Mouse (Mus musculus): ENCODE measurements around the gene Fam126a.

Gene Fam126a

GRCm38 (mm10) chr5:23992876-23993552 lies 37.5 kb downstream of the Fam126a start:
- DNase-seq (ENCODE audit: low read depth, low spot score): peak; percentile 15

GRCm38 (mm10) chr5:23990001-23990400 lies 40.5 kb downstream of the Fam126a start:
- no peak for DNase-seq (ENCODE audit: low read depth, low spot score)

- DNase-seq (ENCODE audit: low read depth, low spot score): no peak
These were observed 42.7 kb downstream of the Fam126a start for GRCm38 (mm10) chr5:23987792-23988191.

DNA sequence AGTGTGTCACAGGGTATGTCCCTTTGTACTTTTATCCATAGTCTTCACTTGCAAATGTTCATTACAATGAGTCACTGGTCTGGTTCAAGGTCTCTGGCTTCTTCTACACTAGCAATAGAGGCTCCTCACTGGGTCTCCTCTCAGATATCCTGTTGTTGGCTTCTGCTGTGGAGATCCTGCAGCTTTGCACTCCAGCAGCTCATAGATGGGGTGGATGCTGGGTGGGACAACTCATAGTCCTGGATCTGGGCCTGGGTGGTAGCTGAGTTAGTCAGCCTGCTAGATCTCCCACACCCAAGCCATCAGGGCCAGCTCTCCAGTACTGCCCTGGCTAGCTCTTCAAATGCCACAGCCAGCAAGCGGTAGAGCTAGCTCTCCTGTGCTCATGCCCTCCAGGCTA lies 48.4 kb downstream of the Fam126a start:
- no peak for DNase-seq (ENCODE audit: low read depth, low spot score)

- no peak for DNase-seq (ENCODE audit: low read depth, low spot score)
These were observed 52.0 kb downstream of the Fam126a start for GRCm38 (mm10) chr5:23978516-23978915.

DNA sequence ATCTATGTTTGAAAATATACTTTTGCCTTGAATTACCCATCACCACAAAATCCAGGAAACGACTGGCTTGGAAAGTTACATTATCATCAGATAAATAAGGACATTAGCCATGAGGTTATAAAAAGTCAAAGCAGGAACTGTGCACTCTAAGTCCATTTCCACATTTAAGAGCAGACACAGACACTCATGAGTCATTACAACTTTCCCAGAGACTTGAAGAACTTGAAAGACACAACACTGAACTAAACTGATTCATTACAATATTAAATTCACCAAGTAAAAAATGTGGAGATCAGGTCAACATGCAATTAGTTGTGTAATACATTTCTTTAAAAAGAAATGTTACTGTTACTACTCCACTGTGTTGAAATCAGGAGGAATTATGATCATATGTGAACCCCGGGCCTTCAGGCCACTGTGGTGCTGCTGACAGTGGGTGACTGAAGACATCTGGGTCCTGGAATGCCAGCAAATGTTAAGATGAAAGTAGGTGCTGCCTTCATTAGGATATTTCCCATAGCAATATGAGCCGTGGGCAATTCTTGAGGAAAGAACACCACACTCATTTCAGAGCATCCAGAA lies 55.4 kb downstream of the Fam126a start:
- no peak for DNase-seq (ENCODE audit: low read depth, low spot score)

DNA sequence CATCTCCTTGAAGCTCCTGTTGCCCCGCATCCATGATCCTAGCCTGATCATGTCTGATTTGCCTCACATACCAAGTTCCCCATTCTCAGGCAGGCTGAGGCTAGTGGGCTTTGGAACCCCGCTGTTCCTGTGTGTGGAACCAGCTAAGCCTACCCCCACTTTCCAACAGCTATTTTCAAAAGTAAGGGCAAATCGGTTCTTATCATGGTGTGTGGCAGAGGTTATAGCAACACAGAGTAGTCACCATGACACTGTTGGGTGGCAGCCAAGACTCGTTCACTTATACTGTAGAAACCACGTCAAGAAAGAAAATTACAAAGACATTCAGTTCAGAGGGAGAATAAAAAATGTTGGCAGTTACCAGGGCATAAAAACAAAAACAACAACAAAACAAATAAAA lies 62.8 kb downstream of the Fam126a start:
- no peak for DNase-seq (ENCODE audit: low read depth, low spot score)

GRCm38 (mm10) chr5:23964599-23965165 lies 65.8 kb downstream of the Fam126a start:
- DNase-seq (ENCODE audit: low read depth, low spot score): no peak

DNA sequence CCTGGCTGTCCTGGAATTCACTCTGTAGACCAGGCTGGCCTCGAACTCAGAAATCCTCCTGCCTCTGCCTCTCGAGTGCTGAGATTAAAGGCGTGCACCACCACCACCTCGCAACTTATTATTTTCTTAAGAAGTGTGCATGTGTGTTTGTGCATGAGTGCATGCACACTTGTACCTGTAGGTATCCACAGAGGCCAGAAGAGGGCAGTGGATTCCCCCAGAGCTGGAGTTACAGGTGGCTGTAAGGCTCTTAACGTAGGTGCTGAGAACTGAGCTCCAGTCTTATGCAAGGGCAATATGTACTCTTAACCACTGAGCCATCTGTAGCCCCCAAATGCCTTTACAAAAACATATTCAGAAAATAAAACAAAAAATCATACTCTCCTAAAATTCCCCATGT lies 77.4 kb downstream of the Fam126a start:
- no peak for DNase-seq (ENCODE audit: low read depth, low spot score)

GRCm38 (mm10) chr5:23948071-23948470 lies 82.4 kb downstream of the Fam126a start:
- no peak for DNase-seq (ENCODE audit: low read depth, low spot score)

- DNase-seq (ENCODE audit: low read depth, low spot score): no peak
These were observed 85.4 kb downstream of the Fam126a start for GRCm38 (mm10) chr5:23945056-23945455.

DNA sequence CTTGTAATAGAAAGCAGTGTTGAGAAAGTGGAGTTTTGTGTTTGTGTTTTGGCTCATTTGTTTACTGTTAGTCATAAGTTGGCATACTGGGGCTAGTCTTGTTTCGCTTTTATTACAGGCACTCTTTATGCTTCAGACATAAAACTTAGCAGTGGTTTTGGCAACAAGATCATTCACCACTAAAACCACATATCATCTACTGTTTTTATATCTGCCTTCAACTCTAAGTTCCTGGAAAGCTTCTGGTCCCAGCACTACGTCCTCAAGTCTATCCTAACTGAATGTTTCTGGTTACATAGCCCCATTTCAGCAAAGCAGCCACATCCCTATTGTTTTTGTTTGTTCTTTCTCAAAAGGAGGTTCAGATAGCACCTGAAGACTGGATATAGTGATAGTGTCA lies 87.0 kb downstream of the Fam126a start:
- no peak for DNase-seq (ENCODE audit: low read depth, low spot score)

DNA sequence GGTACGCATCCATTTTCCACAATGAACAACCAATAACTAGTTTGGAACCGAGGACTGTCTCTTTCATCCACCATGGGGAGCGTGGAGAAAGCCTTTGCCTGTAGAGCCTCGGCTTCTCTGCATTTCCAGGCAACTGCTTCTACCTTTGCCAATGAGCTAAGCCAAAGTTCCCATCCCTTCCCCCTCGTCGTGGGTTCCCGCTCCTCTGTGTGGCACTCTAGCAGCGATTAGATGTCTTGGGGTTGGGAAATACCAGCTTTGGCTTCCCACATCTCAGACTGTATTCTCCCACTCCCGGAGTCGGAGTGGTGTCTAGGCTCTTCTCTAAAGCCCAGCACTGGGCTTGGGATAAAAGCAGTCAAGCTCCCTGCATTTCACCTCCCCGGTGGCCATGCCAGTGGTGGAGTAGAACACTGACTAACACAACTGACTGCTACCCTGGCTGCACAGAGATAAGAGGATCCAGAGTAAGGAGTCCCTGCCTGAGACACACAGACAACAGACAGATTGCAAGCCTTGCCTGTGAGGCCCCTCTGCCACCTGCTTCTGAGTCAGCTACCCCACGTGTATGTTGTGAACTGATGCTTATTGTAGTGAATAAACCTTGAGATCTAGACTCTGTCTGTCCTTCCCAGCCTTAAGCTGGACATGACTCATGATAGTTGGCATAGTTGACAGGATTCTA lies 106.9 kb downstream of the Fam126a start:
- DNase-seq (ENCODE audit: low read depth, low spot score): no peak

- DNase-seq (ENCODE audit: low read depth, low spot score): no peak
These were observed 107.8 kb downstream of the Fam126a start for GRCm38 (mm10) chr5:23922516-23923291.

DNA sequence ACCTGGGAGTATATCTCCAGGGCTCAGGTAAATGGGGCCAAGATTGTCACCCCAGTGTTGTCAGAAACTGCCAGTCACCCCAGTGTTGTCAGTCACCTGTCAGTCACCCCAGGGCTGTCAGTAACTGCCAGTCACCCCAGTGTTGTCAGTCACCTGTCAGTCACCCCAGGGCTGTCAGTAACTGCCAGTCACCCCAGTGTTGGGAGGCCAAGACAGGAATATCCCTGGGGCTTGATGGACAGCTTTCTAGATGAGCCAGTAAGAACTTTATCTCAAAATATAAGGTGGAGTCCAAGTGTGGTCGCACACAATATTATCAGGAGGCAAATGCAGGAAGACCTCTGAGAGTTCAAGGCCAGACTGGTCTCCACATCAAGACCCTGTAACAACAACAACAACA lies 109.2 kb downstream of the Fam126a start:
- DNase-seq (ENCODE audit: low read depth, low spot score): no peak

GRCm38 (mm10) chr5:23919892-23920731 lies 110.4 kb downstream of the Fam126a start:
- DNase-seq (ENCODE audit: low read depth, low spot score): no peak

GRCm38 (mm10) chr5:23917301-23917700 lies 113.2 kb downstream of the Fam126a start:
- no peak for DNase-seq (ENCODE audit: low read depth, low spot score)

- DNase-seq (ENCODE audit: low read depth, low spot score): no peak
These were observed 118.9 kb downstream of the Fam126a start for GRCm38 (mm10) chr5:23911556-23911955.

- DNase-seq (ENCODE audit: low read depth, low spot score): no peak
These were observed 121.2 kb downstream of the Fam126a start for GRCm38 (mm10) chr5:23909256-23909655.

GRCm38 (mm10) chr5:23908486-23909090 lies 121.9 kb downstream of the Fam126a start:
- DNase-seq (ENCODE audit: low read depth, low spot score): no peak

GRCm38 (mm10) chr5:23902221-23902620 lies 128.3 kb downstream of the Fam126a start:
- no peak for DNase-seq (ENCODE audit: low read depth, low spot score)
